Mouse (Mus musculus): Measurements from ENCODE around the gene Sipa1l3. TPM values are rescaled to one million over a fixed set of nuclear protein-coding genes. Genes with fewer than 3 reads are reported as not detected.
A peak's percentile ranks its signal among the peaks of the same experiment; 100 is the strongest.

Gene Sipa1l3
- polyA plus RNA-seq, 1 experiment from 2014 or later: 13.9 TPM

- no peak for ATAC-seq (ENCODE audit: low FRiP score, low read depth)
- no peak overlapping the region for H3K4me3 ChIP-seq
- H3K36me3 ChIP-seq: peaks cover 14% of the 10 kb centered on the region; the same call in 1 of the 2 replicates
- H3K27ac ChIP-seq: peak overlapping the region; percentile 48
- 73% methylated on average over 13 of the region's 13 CpGs for WGBS
- H3K27me3 ChIP-seq: no peaks in the 10 kb centered on the region
- H3K4me1 ChIP-seq: peaks cover 80% of the 10 kb centered on the region
- no peak overlapping the region for H3K9ac ChIP-seq
- H3K4me2 ChIP-seq (replicated peaks): no peak overlapping the region
- H3K9me3 ChIP-seq: no peaks in the 10 kb centered on the region
Observed at GRCm38 (mm10) chr7:29314844-29315628, 203.4 kb downstream of the Sipa1l3 start.

GRCm38 (mm10) chr7:29313572-29314261 is 204.7 kb downstream of the Sipa1l3 start:
- 42% methylated on average over 9 of the region's 9 CpGs for WGBS
- Histone ChIP-seq H3K4me3 (no peak overlapping the region), H3K27ac (peak overlapping the region; percentile 48; the same call in 1 of the 2 replicates), H3K27me3 (no peaks in the 10 kb centered on the region; the same call in 1 of the 2 replicates), H3K9ac (no peak overlapping the region), H3K4me2 (replicated peaks) (peak overlapping the region; percentile 38), H3K9me3 (no peaks in the 10 kb centered on the region), H3K36me3 (peaks cover 14% of the 10 kb centered on the region; the same call in 1 of the 2 replicates), H3K4me1 (peaks cover 80% of the 10 kb centered on the region)
- no peak for ATAC-seq (ENCODE audit: low FRiP score, low read depth)

- no peak overlapping the region for H3K9ac ChIP-seq
- peak overlapping the region; percentile 38 for H3K4me2 ChIP-seq (replicated peaks)
- H3K4me3 ChIP-seq: no peak overlapping the region
- ATAC-seq (ENCODE audit: low FRiP score, low read depth): no peak
- H3K9me3 ChIP-seq: no peaks in the 10 kb centered on the region
- H3K36me3 ChIP-seq: peaks cover 14% of the 10 kb centered on the region; the same call in 1 of the 2 replicates
- no peaks in the 10 kb centered on the region; the same call in 1 of the 2 replicates for H3K27me3 ChIP-seq
- H3K27ac ChIP-seq: no peak overlapping the region
- peaks cover 80% of the 10 kb centered on the region for H3K4me1 ChIP-seq
- WGBS: 26% methylated on average over 9 of the region's 9 CpGs
Observed at GRCm38 (mm10) chr7:29313051-29313450, 205.4 kb downstream of the Sipa1l3 start.

GRCm38 (mm10) chr7:29309749-29310148 is 208.7 kb downstream of the Sipa1l3 start:
- no peak for ATAC-seq (ENCODE audit: low FRiP score, low read depth)
- Histone ChIP-seq H3K9me3 (no peaks in the 10 kb centered on the region), H3K27ac (peak overlapping the region; percentile 33; the same call in 1 of the 2 replicates), H3K36me3 (peaks cover 14% of the 10 kb centered on the region; the same call in 1 of the 2 replicates), H3K4me3 (peak overlapping the region; percentile 68), H3K27me3 (peaks cover 15% of the 10 kb centered on the region), H3K4me1 (peaks cover 73% of the 10 kb centered on the region), H3K4me2 (replicated peaks) (peak overlapping the region; percentile 95), H3K9ac (peak overlapping the region; percentile 78)
- WGBS: 4% methylated on average over 5 of the region's 5 CpGs

GRCm38 (mm10) chr7:29309221-29309721 is 209.2 kb downstream of the Sipa1l3 start:
- peak; percentile 13; the same call in 1 of the 2 replicates for ATAC-seq (ENCODE audit: low FRiP score, low read depth)
- Histone ChIP-seq H3K4me2 (replicated peaks) (peak overlapping the region; percentile 95), H3K27ac (peak overlapping the region; percentile 33; the same call in 1 of the 2 replicates), H3K27me3 (peaks cover 15% of the 10 kb centered on the region), H3K4me1 (peaks cover 73% of the 10 kb centered on the region), H3K4me3 (peak overlapping the region; percentile 68), H3K9me3 (no peaks in the 10 kb centered on the region), H3K36me3 (peaks cover 14% of the 10 kb centered on the region; the same call in 1 of the 2 replicates), H3K9ac (peak overlapping the region; percentile 78)
- WGBS: 0% methylated on average over 36 of the region's 36 CpGs

- ATAC-seq (ENCODE audit: low FRiP score, low read depth): peak; percentile 72
- H3K27me3 ChIP-seq: peaks cover 24% of the 10 kb centered on the region
- 1% methylated on average over 42 of the region's 42 CpGs for WGBS
- no peak overlapping the region for H3K27ac ChIP-seq
- H3K4me1 ChIP-seq: peaks cover 64% of the 10 kb centered on the region
- H3K4me2 ChIP-seq (replicated peaks): peak overlapping the region; percentile 95
- H3K9ac ChIP-seq: peak overlapping the region; percentile 70
- H3K36me3 ChIP-seq: peaks cover 11% of the 10 kb centered on the region; the same call in 1 of the 2 replicates
- peak overlapping the region; percentile 68 for H3K4me3 ChIP-seq
- no peaks in the 10 kb centered on the region for H3K9me3 ChIP-seq
Observed at GRCm38 (mm10) chr7:29307350-29308104, 210.9 kb downstream of the Sipa1l3 start.

- Histone ChIP-seq H3K27me3 (peaks cover 25% of the 10 kb centered on the region), H3K9ac (no peak overlapping the region), H3K4me3 (no peak overlapping the region), H3K4me2 (replicated peaks) (peak overlapping the region; percentile 95; the same call in 1 of the 2 replicates), H3K4me1 (peaks cover 64% of the 10 kb centered on the region), H3K27ac (no peak overlapping the region), H3K9me3 (no peaks in the 10 kb centered on the region), H3K36me3 (peaks cover 6% of the 10 kb centered on the region; the same call in 1 of the 2 replicates)
- ATAC-seq (ENCODE audit: low FRiP score, low read depth): no peak
- WGBS: 27% methylated on average over 7 of the region's 7 CpGs
Observed at GRCm38 (mm10) chr7:29306619-29307018, 211.8 kb downstream of the Sipa1l3 start.

- peaks cover under 1% of the 10 kb centered on the region; the same call in 1 of the 2 replicates for H3K36me3 ChIP-seq
- ATAC-seq (ENCODE audit: low FRiP score, low read depth): no peak
- no peak overlapping the region; the same call in 1 of the 2 replicates for H3K4me2 ChIP-seq (replicated peaks)
- no peak overlapping the region for H3K4me3 ChIP-seq
- no peak overlapping the region for H3K27ac ChIP-seq
- 49% methylated on average over 7 of the region's 7 CpGs for WGBS
- H3K27me3 ChIP-seq: peaks cover 25% of the 10 kb centered on the region
- H3K9ac ChIP-seq: no peak overlapping the region
- H3K9me3 ChIP-seq: no peaks in the 10 kb centered on the region
- H3K4me1 ChIP-seq: peaks cover 64% of the 10 kb centered on the region
Observed at GRCm38 (mm10) chr7:29306108-29306507, 212.3 kb downstream of the Sipa1l3 start.

- peak overlapping the region; percentile 99 for H3K4me2 ChIP-seq (replicated peaks)
- ATAC-seq (ENCODE audit: low FRiP score, low read depth): no peak
- H3K4me1 ChIP-seq: peaks cover 63% of the 10 kb centered on the region
- H3K9me3 ChIP-seq: no peaks in the 10 kb centered on the region
- H3K27me3 ChIP-seq: peaks cover 25% of the 10 kb centered on the region
- H3K27ac ChIP-seq: no peak overlapping the region
- peak overlapping the region; percentile 70 for H3K9ac ChIP-seq
- WGBS: 28% methylated on average over 9 of the region's 9 CpGs
- H3K4me3 ChIP-seq: peak overlapping the region; percentile 60
- no peaks in the 10 kb centered on the region for H3K36me3 ChIP-seq
Observed at GRCm38 (mm10) chr7:29305263-29305988, 213.0 kb downstream of the Sipa1l3 start.

- H3K27ac ChIP-seq: no peak overlapping the region
Observed at GRCm38 (mm10) chr7:29304463-29305262, 213.8 kb downstream of the Sipa1l3 start.

More at GRCm38 (mm10) chr7:29304463-29305262, 213.8 kb downstream of the Sipa1l3 start:
- under 1% methylated on average over 44 of the region's 48 CpGs for WGBS
- no peaks in the 10 kb centered on the region for H3K9me3 ChIP-seq
- H3K4me2 ChIP-seq (replicated peaks): peak overlapping the region; percentile 99
- H3K27me3 ChIP-seq: peaks cover 25% of the 10 kb centered on the region
- no peaks in the 10 kb centered on the region for H3K36me3 ChIP-seq
- no peak for ATAC-seq (ENCODE audit: low FRiP score, low read depth)
- H3K9ac ChIP-seq: peak overlapping the region; percentile 70
- H3K4me3 ChIP-seq: peak overlapping the region; percentile 60
- H3K4me1 ChIP-seq: peaks cover 55% of the 10 kb centered on the region
